Mouse (Mus musculus) forebrain, embryonic 16.5 days (tissue): ENCODE measurements around the gene 1700034J05Rik. TPM values are rescaled to one million over a fixed set of nuclear protein-coding genes. Genes with fewer than 3 reads are reported as not detected.

Source experiments
- ATAC-seq: fragments of 200-750 bp; cut with Nextera tagmentation; 2 replicates; pipeline ENCODE4 v1.8.0; 2017; ENCODE audit warnings: mild to moderate bottlenecking, moderate library complexity
- H3K27ac ChIP-seq: fragments of 300-500 bp; sonication (generic); 2 replicates; pipeline ENCODE4 v1.5.1; 2014; ENCODE audit warnings: low read length, control low read depth
- H3K27me3 ChIP-seq: fragments of 300-500 bp; sonication (generic); replicated peaks from 2 replicates; pipeline ENCODE4 v1.6.1; 2014; ENCODE audit warnings: low read length; ENCODE audit not compliant: control insufficient read depth, insufficient read depth
- H3K36me3 ChIP-seq: fragments of 300-500 bp; sonication (generic); 2 replicates; pipeline ENCODE4 v1.6.1; 2014; ENCODE audit not compliant: control insufficient read depth, insufficient read depth
- H3K4me1 ChIP-seq: fragments of 300-500 bp; sonication (generic); replicated peaks from 2 replicates; pipeline ENCODE4 v1.6.1; 2014; ENCODE audit warnings: low read length; ENCODE audit not compliant: control insufficient read depth, insufficient read depth
- H3K4me2 ChIP-seq: fragments of 300-500 bp; sonication (generic); 2 replicates; pipeline ENCODE4 v1.6.1; 2014; ENCODE audit warnings: mild to moderate bottlenecking, low read length, control low read depth
- H3K4me3 ChIP-seq: fragments of 300-500 bp; sonication (generic); replicated peaks from 2 replicates; pipeline ENCODE4 v1.5.1; 2014; ENCODE audit warnings: mild to moderate bottlenecking, low read length, control low read depth
- H3K9ac ChIP-seq: fragments of 300-500 bp; sonication (generic); replicated peaks from 2 replicates; pipeline ENCODE4 v1.6.1; 2014; ENCODE audit warnings: low read depth, low read length, control low read depth
- H3K9me3 ChIP-seq: fragments of 300-500 bp; sonication (generic); 2 replicates; pipeline ENCODE4 v1.6.1; 2016; ENCODE audit warnings: low read length; ENCODE audit not compliant: control insufficient read depth
- WGBS: fragments of 180-500 bp; shearing (Covaris S2); extraction: QIAGEN DNeasy Blood & Tissue Kit; methylation state at CpG from one replicate; pipeline ENCODE4 v1.1.7; 2014; 5-methylcytosine and 5-hydroxymethylcytosine counted together
- polyA plus RNA-seq: library from polyadenylated mRNA; unstranded; fragments of >200 nt; fragmentation: Nextera tagmentation; extraction: Ambion mirVana; gene quantifications from 2 replicates; pipeline ENCODE4 v1.2.1, GENCODE M21; 2015

1700034J05Rik gene
- polyA plus RNA-seq, 1 experiment from 2014 or later = not detected

- Histone ChIP-seq H3K4me2 (no peak overlapping the region), H3K36me3 (no peaks in the 10 kb centered on the region), H3K27ac (no peak overlapping the region), H3K9me3 (no peaks in the 10 kb centered on the region), H3K4me3 (no peak overlapping the region), H3K9ac (no peak overlapping the region), H3K27me3 (no peaks in the 10 kb centered on the region), H3K4me1 (no peaks in the 10 kb centered on the region)
- WGBS = 92% methylated on average over 7 of the region's 7 CpGs
- ATAC-seq = no peak
Measured at GRCm38 (mm10) chr6:146941505-146942275, 12.5 kb downstream of the 1700034J05Rik start.

GRCm38 (mm10) chr6:146939026-146939425, 15.2 kb downstream of the 1700034J05Rik start:
- Histone ChIP-seq H3K4me2 (no peak overlapping the region), H3K9me3 (no peaks in the 10 kb centered on the region), H3K4me3 (no peak overlapping the region), H3K36me3 (no peaks in the 10 kb centered on the region), H3K9ac (no peak overlapping the region), H3K4me1 (no peaks in the 10 kb centered on the region), H3K27me3 (no peaks in the 10 kb centered on the region), H3K27ac (no peak overlapping the region)
- no peak for ATAC-seq
- WGBS = 90% methylated on average over 8 of the region's 8 CpGs

GRCm38 (mm10) chr6:146935957-146936356, 18.3 kb downstream of the 1700034J05Rik start:
- WGBS = 83% methylated on average over 6 of the region's 6 CpGs
- Histone ChIP-seq H3K27me3 (no peaks in the 10 kb centered on the region), H3K36me3 (no peaks in the 10 kb centered on the region), H3K4me1 (no peaks in the 10 kb centered on the region), H3K4me3 (no peak overlapping the region), H3K9me3 (no peaks in the 10 kb centered on the region), H3K9ac (no peak overlapping the region), H3K27ac (no peak overlapping the region), H3K4me2 (no peak overlapping the region)
- no peak for ATAC-seq

- Histone ChIP-seq H3K4me3 (no peak overlapping the region), H3K4me2 (no peak overlapping the region), H3K4me1 (no peaks in the 10 kb centered on the region), H3K36me3 (no peaks in the 10 kb centered on the region), H3K27me3 (no peaks in the 10 kb centered on the region), H3K9me3 (no peaks in the 10 kb centered on the region), H3K9ac (no peak overlapping the region), H3K27ac (no peak overlapping the region)
- ATAC-seq = no peak
- 75% methylated on average over 6 of the region's 6 CpGs for WGBS
Measured at GRCm38 (mm10) chr6:146933123-146933522, 21.1 kb downstream of the 1700034J05Rik start.

GRCm38 (mm10) chr6:146929031-146929430, 25.2 kb downstream of the 1700034J05Rik start:
- H3K27me3 ChIP-seq = no peaks in the 10 kb centered on the region
- WGBS = 45% methylated on average over 2 of the region's 2 CpGs
- no peak for ATAC-seq
- no peaks in the 10 kb centered on the region for H3K36me3 ChIP-seq
- H3K4me3 ChIP-seq = no peak overlapping the region
- H3K4me2 ChIP-seq = no peak overlapping the region
- no peak overlapping the region for H3K27ac ChIP-seq
- H3K9ac ChIP-seq = no peak overlapping the region
- H3K9me3 ChIP-seq = no peaks in the 10 kb centered on the region
- H3K4me1 ChIP-seq = no peaks in the 10 kb centered on the region

- 55% methylated on average over 3 of the region's 3 CpGs for WGBS
- no peaks in the 10 kb centered on the region for H3K9me3 ChIP-seq
- ATAC-seq = no peak
Measured at GRCm38 (mm10) chr6:146928108-146928507, 26.1 kb downstream of the 1700034J05Rik start.

GRCm38 (mm10) chr6:146926415-146926980, 27.7 kb downstream of the 1700034J05Rik start:
- Histone ChIP-seq H3K27ac (no peak overlapping the region), H3K27me3 (no peaks in the 10 kb centered on the region), H3K4me2 (no peak overlapping the region), H3K4me1 (no peaks in the 10 kb centered on the region), H3K4me3 (no peak overlapping the region), H3K9ac (no peak overlapping the region), H3K36me3 (no peaks in the 10 kb centered on the region), H3K9me3 (no peaks in the 10 kb centered on the region)
- WGBS = 85% methylated on average over 5 of the region's 5 CpGs
- ATAC-seq = no peak

More at GRCm38 (mm10) chr6:146928108-146928507, 26.1 kb downstream of the 1700034J05Rik start:
- no peak overlapping the region for H3K4me3 ChIP-seq
- no peak overlapping the region for H3K4me2 ChIP-seq
- H3K9ac ChIP-seq = no peak overlapping the region
- no peaks in the 10 kb centered on the region for H3K4me1 ChIP-seq
- no peaks in the 10 kb centered on the region for H3K36me3 ChIP-seq
- H3K27me3 ChIP-seq = no peaks in the 10 kb centered on the region
- no peak overlapping the region for H3K27ac ChIP-seq

- H3K27me3 ChIP-seq = no peaks in the 10 kb centered on the region
- 84% methylated on average over 6 of the region's 6 CpGs for WGBS
- ATAC-seq = no peak
Measured at GRCm38 (mm10) chr6:146918341-146918740, 35.9 kb downstream of the 1700034J05Rik start.

GRCm38 (mm10) chr6:146917396-146917795, 36.8 kb downstream of the 1700034J05Rik start:
- ATAC-seq = no peak
- H3K27me3 ChIP-seq = no peaks in the 10 kb centered on the region
- no peak overlapping the region for H3K27ac ChIP-seq
- H3K4me1 ChIP-seq = no peaks in the 10 kb centered on the region
- H3K4me2 ChIP-seq = no peak overlapping the region
- H3K9me3 ChIP-seq = no peaks in the 10 kb centered on the region
- H3K4me3 ChIP-seq = no peak overlapping the region
- H3K36me3 ChIP-seq = no peaks in the 10 kb centered on the region
- H3K9ac ChIP-seq = no peak overlapping the region
- WGBS = 81% methylated on average over 3 of the region's 3 CpGs

More at GRCm38 (mm10) chr6:146918341-146918740, 35.9 kb downstream of the 1700034J05Rik start:
- Histone ChIP-seq H3K9ac (no peak overlapping the region), H3K27ac (no peak overlapping the region), H3K4me2 (no peak overlapping the region), H3K9me3 (no peaks in the 10 kb centered on the region), H3K36me3 (no peaks in the 10 kb centered on the region), H3K4me3 (no peak overlapping the region), H3K4me1 (no peaks in the 10 kb centered on the region)
